Mouse (Mus musculus) adrenal gland, adult 18-20 months (tissue): ENCODE data around the gene Zfp213. TPM values are rescaled to one million over a fixed set of nuclear protein-coding genes. Genes with fewer than 3 reads are reported as not detected.

Experiments used
- DNase-seq, 2 experiments: peaks; one replicate each; pipeline ENCODE4 v3.0.0; 2021 to 2022; ENCODE audit warnings: low spot score in 2 of 2
- total RNA-seq, 2 experiments: library from RNA; stranded (reverse); gene quantifications; 1 replicate in 1 of 2; 2 replicates in 1 of 2; pipeline ENCODE4 v1.2.3; 2021

Gene Zfp213
- total RNA-seq, 2 experiments from 2014 or later = 11.0 to 12.3 TPM

DNA sequence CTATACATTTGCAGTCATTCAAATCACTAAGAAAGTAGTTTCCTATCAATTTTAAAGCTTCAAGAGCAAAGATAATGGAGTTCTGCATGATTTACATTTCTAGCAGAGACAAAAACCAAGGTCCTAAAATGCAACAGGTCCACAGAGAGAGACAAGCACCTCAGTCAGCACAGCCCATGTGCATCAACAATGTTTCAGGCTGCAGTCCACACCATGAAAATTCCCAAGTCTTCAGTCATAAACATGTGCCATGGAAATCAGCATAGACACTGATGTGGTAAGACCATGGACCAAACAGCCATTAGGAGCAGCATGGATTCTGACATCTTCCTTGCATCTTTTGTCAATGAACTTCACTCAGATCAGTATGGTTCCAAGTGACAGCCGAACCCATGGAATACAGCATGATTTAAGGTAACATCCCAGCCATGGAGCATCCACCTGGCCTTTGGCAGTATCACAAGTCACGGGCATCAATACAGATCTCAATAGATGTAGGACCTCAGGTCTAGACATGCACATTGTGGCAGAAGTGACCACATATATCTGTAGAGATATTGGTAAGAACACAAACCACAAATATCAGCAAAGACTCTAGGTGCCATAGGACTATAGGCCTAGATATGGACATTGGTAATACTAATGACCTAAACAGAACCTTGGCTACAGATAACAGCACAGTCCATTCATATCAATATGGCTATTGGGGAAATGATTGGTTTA, 45.2 kb downstream of the Zfp213 start:
- DNase-seq = no peak

Other genes with a start within 250 kb of the Zfp213 start
- not detected for gene Vmn2r115, start 220.5 kb downstream of the Zfp213 start, total RNA-seq
- gene Vmn2r116, start 179.6 kb downstream of the Zfp213 start, total RNA-seq = not detected
- not detected for gene Vmn2r117, start 84.5 kb downstream of the Zfp213 start, total RNA-seq
- 1 to 10 TPM; 6.2 to 6.3 TPM for gene Zfp13, start 35.2 kb upstream of the Zfp213 start, total RNA-seq
- gene Zscan10, start 36.6 kb upstream of the Zfp213 start, total RNA-seq = not detected
- under 1 TPM; 0.10 TPM for gene Mmp25, start 81.0 kb upstream of the Zfp213 start, total RNA-seq
- not detected for gene Bicdl2, start 96.3 kb upstream of the Zfp213 start, total RNA-seq
- gene Hcfc1r1, start 109.4 kb upstream of the Zfp213 start, total RNA-seq = 100 to 1,000 TPM; 153 to 154 TPM
- 10 to 100 TPM; 23.1 to 23.3 TPM for gene Thoc6, start 109.6 kb upstream of the Zfp213 start, total RNA-seq
- gene Tnfrsf12a, start 113.2 kb upstream of the Zfp213 start, total RNA-seq = 100 to 1,000 TPM; 224 to 359 TPM
- gene Cldn6, start 115.0 kb upstream of the Zfp213 start, total RNA-seq = not detected
- gene Cldn9, start 119.8 kb upstream of the Zfp213 start, total RNA-seq = not detected
- 1 to 10 TPM; 2.2 to 6.7 TPM for gene 1520401A03Rik, start 158.5 kb upstream of the Zfp213 start, total RNA-seq
- gene Pkmyt1, start 162.1 kb upstream of the Zfp213 start, total RNA-seq = 1 to 10 TPM; 2.1 to 2.4 TPM
- gene Paqr4, start 176.6 kb upstream of the Zfp213 start, total RNA-seq = 10 to 100 TPM in 1 of 2 experiments, 1 to 10 TPM in 1; 8.5 to 12.7 TPM
- gene Kremen2, start 181.6 kb upstream of the Zfp213 start, total RNA-seq = under 1 TPM in 1 of 2 experiments, not detected in 1; 0.13 TPM
- gene Flywch1, start 207.4 kb upstream of the Zfp213 start, total RNA-seq = 10 to 100 TPM; 72.5 to 89.3 TPM
- 10 to 100 TPM in 1 of 2 experiments, 1 to 10 TPM in 1; 8.2 to 10.9 TPM for gene Flywch2, start 221.8 kb upstream of the Zfp213 start, total RNA-seq
- gene Srrm2, start 226.3 kb upstream of the Zfp213 start, total RNA-seq = 100 to 1,000 TPM; 480 to 746 TPM